In genomic region chr1:43224171-43224570, GRCm38 (mm10) we compare ENCODE assay signal across 11 mouse cellular contexts. TPM values are rescaled to one million over a fixed set of nuclear protein-coding genes. Genes with fewer than 3 reads are reported as not detected.
DNase-seq lines count a peak whose midpoint lies in the region; ATAC-seq and TF ChIP-seq lines count a peak whose summit lies in the region.
"Had no signal": no experiment of that assay in that cellular context is flagged by ENCODE, and none has a peak within 500 bp of the region (broad histone marks: within the 10 kb centered on the region; RNA-seq: fewer than 3 reads in every experiment).

No protein-coding gene starts in this region.

- DNase-seq in B cell, adult 2 months = peak; percentile 72 to 77
- no peak for DNase-seq in G1E (ENCODE audit: low spot score)
- DNase-seq in left cerebral cortex, postnatal 14 days (ENCODE audit: low spot score in 2 of 2) = no peak
- no peak for DNase-seq in adrenal gland, postnatal 25 days
- DNase-seq in cerebellum, postnatal 10 days = no peak

- peak; percentile 77 for ATAC-seq in G1E (ENCODE audit: extremely low read depth, insufficient number of reproducible peaks, low FRiP score, poor library complexity, severe bottlenecking)
- ATAC-seq in inflammation-experienced regulatory T-cells, adult 6 months = peak; percentile 98
- ATAC-seq in monocyte, adult 5-6 weeks (replicated peaks; ENCODE audit: insufficient number of reproducible peaks, low FRiP score, low TSS enrichment, poor library complexity, severe bottlenecking) = peak; percentile 68

- intact Hi-C loops in left cerebral cortex, postnatal 14 days (cut with DNase I) = no loop called here

- TF ChIP-seq CTCF in G1E (IDR thresholded peaks at IDR 0.05; ENCODE audit: low read depth, low read length) = no peak

- peaks cover 4% of the 10 kb centered on the region for H3K4me1 ChIP-seq in G1E (ENCODE audit: insufficient read depth, low read depth, low read length)
- H3K4me1 ChIP-seq: embryonic facial prominence, embryonic 15.5 days; neural tube, embryonic 12.5 days had no signal

- H3K36me3 ChIP-seq in G1E (replicated peaks) = no peaks in the 10 kb centered on the region
- H3K36me3 ChIP-seq: embryonic facial prominence, embryonic 15.5 days; heart, embryonic 13.5 days; limb, embryonic 15.5 days; neural tube, embryonic 12.5 days had no signal

- H3K27me3 ChIP-seq in G1E (ENCODE audit: insufficient read depth, low read length) = peaks cover 5% of the 10 kb centered on the region; the same call in 1 of the 2 replicates
- H3K27me3 ChIP-seq: embryonic facial prominence, embryonic 15.5 days; heart, embryonic 13.5 days; limb, embryonic 15.5 days; neural tube, embryonic 12.5 days had no signal

- no peaks in the 10 kb centered on the region for H3K9me3 ChIP-seq in G1E (replicated peaks)
- H3K9me3 ChIP-seq: embryonic facial prominence, embryonic 15.5 days; heart, embryonic 13.5 days; limb, embryonic 15.5 days; neural tube, embryonic 12.5 days had no signal

- no peak overlapping the region for H3K4me3 ChIP-seq in G1E (ENCODE audit: low read depth, low read length)
- H3K4me3 ChIP-seq: embryonic facial prominence, embryonic 15.5 days; heart, embryonic 13.5 days; limb, embryonic 15.5 days; neural tube, embryonic 12.5 days had no signal

RNA-seq across cellular contexts. Expression of gene Fhl2, which starts 27.4 kb away (rescaled TPM):
- not detected in 2 replicates for total RNA-seq in G1E (2014; fragmentation: Nextera tagmentation)
- 0.22 and 0.23 TPM in 2 replicates for total RNA-seq in G1E (2017)
- polyA plus RNA-seq in G1E (2012) = not detected in 2 replicates
- polyA plus RNA-seq in inflammation-experienced regulatory T-cells, adult 6 months (2017; shearing (Covaris generic)) = 1 to 10 TPM; 1.5 to 5.8 (median 2.8) TPM
- total RNA-seq in monocyte, adult 5-6 weeks (2017) = 8.1 to 18.7 TPM (median 13.8 TPM) in 3 replicates
- total RNA-seq in left cerebral cortex, postnatal 14 days (2021) = 10 to 100 TPM; 48.4 to 55.9 TPM
- total RNA-seq in adrenal gland, postnatal 25 days (2021) = 17.3 and 22.9 TPM in 2 replicates

Comparison
In these comparisons a context has a peak if more than half of its experiments do, and no peak if none do; other contexts are left out.
1. DNase-seq: peak in B cell, adult 2 months (2 of 2); none in G1E (single experiment), left cerebral cortex, postnatal 14 days (0 of 2), adrenal gland, postnatal 25 days (single experiment) and cerebellum, postnatal 10 days (0 of 2).
2. Peak in every context shown above with its lines, with median percentiles within 50 percentile points of each other: ATAC-seq.